Mouse (Mus musculus): ENCODE data around the gene Bod1l.

DNA sequence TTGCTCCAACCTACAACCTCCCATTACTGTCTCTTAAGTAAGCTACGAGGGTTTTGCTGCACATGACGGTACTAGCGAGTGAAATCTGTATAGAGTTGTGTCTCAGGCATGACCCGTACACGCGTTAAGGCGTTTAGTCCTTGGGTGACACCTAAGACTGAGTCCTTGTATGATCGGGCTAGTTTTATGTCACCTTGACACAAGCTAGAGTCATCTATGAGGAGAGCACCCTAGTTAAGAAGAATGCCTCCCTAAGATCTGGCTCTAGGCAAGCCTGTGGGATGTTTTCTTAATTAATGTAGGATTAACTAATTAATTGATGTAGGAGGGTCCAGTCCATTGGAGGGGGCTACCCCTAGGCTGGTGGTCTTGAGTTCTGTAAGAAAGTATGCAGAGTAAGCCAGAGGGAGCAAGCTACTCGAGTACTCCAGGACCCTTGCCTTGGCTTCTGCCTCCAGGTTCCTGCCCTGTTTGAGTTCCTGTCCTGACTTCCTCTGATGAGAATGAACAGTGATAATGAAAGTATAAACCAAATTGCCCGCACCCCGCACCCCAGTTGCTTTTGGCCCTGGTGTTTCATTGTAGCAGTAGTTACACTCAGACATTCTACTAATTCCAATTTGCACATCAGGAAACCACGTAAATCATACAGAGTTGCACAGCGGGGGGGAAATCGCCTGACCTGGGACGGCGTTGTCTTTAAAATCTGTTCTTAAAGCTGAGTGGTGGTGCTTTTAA lies 874 bp upstream of the Bod1l start:
- TF ChIP-seq CTCF (IDR thresholded peaks at IDR 0.05; ENCODE audit: insufficient read depth, low read length) (no peak), POLR2A (IDR thresholded peaks at IDR 0.05; ENCODE audit: borderline replicate concordance, extremely low read depth, low read depth, low read length) (no peak)
